Mouse (Mus musculus): Measurements from ENCODE around the gene Fhit.
"Not testable (repeated sequence)": the region's sequence is repeated elsewhere in the genome, so short reads cannot be mapped to it uniquely, and the experiment has no call there.

Gene Fhit

GRCm38 (mm10) chr14:10917893-10918803 lies 243.7 kb downstream of the Fhit start:
- no peak for DNase-seq

DNA sequence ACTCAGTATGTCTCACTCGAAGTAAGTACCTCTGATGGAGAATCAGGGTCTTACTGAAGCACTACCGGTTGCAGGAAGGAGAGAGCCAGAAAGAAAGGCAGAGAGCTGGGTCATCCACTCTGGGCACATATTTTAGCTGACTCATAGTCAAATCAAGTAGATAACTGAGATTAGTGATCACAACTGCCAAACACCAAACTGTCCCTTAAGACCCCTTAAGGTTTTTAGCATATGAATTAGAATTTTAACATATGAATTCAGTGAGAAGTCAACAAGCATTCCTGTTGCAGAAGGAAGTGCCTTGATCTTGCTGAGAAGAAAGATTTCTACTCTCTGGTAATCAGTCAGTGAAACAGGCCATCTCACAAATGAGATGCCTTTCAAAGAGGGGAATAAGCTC lies 253.8 kb downstream of the Fhit start:
- no peak for DNase-seq

DNA sequence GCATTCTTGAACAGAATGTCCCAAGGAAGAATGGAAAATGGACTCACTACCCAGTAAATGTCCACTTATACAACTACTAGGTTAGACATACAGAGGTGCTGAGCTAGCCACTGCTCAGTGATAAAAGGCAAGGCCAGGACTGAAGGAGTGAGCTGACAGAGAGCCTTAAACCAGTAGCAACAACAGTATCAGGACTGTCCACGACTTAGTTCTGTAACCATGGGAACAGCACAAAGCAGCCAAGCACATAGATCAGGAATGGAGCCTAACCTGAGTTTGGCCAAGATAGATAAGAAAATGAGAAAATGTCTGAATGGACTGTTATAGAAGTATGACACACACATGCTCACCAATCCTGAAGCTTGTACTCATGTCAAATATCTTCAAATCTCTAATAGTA lies 279.1 kb downstream of the Fhit start:
- no peak for DNase-seq

GRCm38 (mm10) chr14:10880749-10881148 lies 281.1 kb downstream of the Fhit start:
- no peak for DNase-seq

- no peak for DNase-seq
Measured at GRCm38 (mm10) chr14:10874595-10875372, 287.1 kb downstream of the Fhit start.

DNA sequence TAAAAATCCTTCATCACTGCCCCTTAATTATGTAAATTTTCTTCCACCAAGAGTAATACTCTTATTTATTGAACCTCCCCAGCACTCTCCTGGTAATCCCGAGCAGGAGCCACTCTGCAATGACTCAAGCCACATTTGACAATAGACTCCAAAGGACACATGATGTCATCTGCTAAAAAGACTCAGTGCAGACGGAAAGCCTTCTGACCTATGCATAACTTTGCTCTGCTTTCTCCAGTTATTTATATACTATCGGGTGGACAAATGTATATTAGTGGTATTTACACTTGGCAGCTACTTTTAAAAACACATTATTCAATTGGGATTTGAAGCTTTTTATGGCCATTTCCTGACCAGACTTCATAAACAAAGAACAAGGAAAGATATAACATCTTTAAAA lies 304.2 kb downstream of the Fhit start:
- no peak for DNase-seq

- no peak for DNase-seq
Measured at GRCm38 (mm10) chr14:10851936-10852335, 309.9 kb downstream of the Fhit start.

DNA sequence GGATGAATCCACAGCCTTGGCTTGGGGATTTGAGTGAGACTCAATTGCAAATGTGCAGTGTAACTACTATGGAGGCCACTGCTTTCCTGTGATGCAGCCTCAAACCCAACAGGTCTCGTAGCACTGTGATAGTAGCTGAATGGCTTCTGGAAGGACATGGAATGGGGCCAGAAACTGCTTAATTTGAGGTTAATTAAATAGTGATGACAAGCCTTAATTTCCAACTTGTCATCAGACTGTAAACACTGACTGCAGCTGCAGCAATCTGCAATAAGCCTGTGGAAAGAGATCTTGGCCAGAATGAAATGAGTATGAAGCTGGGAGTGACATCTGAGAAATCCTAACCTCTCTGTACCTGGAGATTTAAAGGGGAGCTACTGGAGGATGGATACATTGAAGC lies 325.8 kb downstream of the Fhit start:
- no peak for DNase-seq

DNA sequence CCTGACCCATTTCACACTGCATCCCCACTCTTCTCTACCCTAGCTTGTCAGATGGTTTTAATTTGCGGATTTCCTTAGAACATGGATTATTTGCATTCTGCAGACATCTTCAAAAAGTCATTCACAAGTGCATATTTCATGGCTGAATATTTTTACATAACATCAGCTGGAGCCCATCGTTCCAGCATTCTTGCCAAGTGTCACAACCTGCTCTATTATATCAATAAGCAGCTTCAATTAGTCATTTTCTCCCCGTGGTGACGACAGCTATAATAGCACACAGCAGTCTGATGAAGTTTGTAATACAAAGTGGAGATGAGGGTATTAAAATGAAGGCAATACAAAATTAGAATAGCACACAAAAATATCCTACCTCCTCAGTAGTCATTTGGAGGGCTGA lies 337.0 kb downstream of the Fhit start:
- DNase-seq: no peak

DNA sequence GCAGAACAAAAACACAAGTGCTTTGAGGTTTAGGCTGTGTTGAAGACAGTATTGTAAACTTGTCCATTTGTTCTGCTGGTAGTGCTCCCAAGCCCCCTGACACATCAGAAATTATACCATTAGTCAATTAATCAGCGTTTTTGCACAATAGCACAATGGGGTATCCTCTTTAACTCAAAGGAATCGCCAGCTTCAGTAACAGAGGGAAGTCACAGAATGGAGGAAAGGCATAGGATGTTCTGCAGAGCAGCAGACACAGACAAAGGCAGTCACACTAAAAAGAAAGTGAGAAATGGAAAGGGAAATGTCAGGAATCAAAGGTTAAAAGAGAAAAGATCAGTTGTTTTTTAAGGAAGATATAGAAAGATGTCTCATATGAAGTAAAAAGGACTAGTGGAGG lies 348.3 kb downstream of the Fhit start:
- DNase-seq: no peak

GRCm38 (mm10) chr14:10798489-10799180 lies 363.2 kb downstream of the Fhit start:
- no peak for DNase-seq

GRCm38 (mm10) chr14:10797595-10797994 lies 364.2 kb downstream of the Fhit start:
- no peak for DNase-seq

GRCm38 (mm10) chr14:10795498-10796075 lies 366.2 kb downstream of the Fhit start:
- DNase-seq: no peak

GRCm38 (mm10) chr14:10783929-10784328 lies 377.9 kb downstream of the Fhit start:
- no peak for DNase-seq

DNA sequence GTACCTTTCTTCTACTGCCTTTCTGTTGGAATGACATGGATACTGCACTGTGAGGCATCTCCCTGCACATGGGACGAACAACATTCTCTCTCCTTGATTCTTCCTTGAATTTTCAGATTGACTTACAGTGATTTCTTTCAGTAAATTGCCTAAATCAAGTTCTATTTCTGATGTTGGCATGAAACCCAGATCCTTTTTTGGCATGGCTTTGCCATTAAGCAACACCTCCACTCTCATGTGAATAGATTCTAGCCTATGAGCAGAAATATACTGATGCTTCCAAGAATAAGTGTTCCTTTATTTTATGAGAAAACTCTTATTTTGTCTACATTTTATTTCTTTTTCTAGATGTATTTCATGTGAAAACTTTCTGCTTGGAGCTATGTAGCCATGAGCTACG lies 383.1 kb downstream of the Fhit start:
- no peak for DNase-seq

DNA sequence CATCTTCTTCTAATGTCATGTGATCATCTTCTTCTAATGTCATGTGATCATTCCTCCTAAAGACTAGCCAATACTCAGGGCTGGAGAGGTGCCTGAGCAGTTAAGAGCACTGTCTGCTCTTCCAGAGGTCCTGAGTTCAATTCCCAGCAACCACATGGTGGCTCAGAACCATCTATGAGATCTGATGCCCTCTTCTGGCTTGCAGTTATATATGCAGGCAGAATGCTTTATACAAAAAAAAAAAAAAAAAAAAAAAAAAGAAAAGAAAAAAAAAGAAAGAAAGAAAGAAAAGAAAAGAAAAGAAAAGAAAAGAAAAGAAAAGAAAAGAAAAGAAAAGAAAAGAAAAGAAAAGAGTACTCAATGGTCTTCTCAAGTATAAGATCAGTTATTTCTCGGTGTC lies 407.0 kb downstream of the Fhit start:
- not testable (repeated sequence) for DNase-seq

GRCm38 (mm10) chr14:10738076-10738475 lies 423.8 kb downstream of the Fhit start:
- DNase-seq: no peak

- DNase-seq: no peak
Measured at GRCm38 (mm10) chr14:10722525-10722924, 439.3 kb downstream of the Fhit start.

DNA sequence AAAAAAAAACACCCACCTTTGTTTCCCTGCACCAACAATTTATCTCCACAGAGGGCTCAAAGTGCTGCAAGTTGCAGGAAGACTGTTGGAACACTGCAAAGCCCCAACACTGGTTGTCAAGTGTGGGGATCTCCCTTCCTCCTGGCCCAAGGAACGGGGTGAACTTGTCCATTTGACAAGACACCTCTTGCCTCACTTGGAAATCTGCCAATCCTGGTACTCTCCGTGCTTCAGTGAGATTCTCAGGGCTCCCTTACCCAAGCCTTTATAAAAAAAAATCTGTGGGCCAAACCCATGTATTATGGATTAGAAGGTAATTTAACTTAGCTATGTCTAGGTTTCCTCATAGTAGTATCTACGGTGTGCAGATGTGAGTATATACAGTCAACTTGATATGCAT lies 448.9 kb downstream of the Fhit start:
- no peak for DNase-seq

GRCm38 (mm10) chr14:10712522-10712881 lies 449.3 kb downstream of the Fhit start:
- no peak for DNase-seq

- DNase-seq: no peak
Measured at GRCm38 (mm10) chr14:10711841-10712521, 449.9 kb downstream of the Fhit start.

- DNase-seq: no peak
Measured at GRCm38 (mm10) chr14:10710796-10711311, 451.0 kb downstream of the Fhit start.

Measured in kidney, adult 8-10 months (tissue).